Mouse (Mus musculus) kidney, adult 11 months (tissue): ENCODE measurements around the gene Tubb4b.

Experiments used
- DNase-seq: peaks from one replicate; pipeline ENCODE4 v3.0.0; 2022

The Tubb4b gene

GRCm38 (mm10) chr2:25243342-25243741 is 18.8 kb upstream of the Tubb4b start:
- DNase-seq, result no peak

GRCm38 (mm10) chr2:25242101-25242506 is 17.6 kb upstream of the Tubb4b start, which contains the start of the genes Rnf208 and Cysrt1:
Gene Rnf208 (plus strand): TSS chr2:25242255.
Gene Cysrt1 (minus strand): TSS chr2:25242452.
- no peak for DNase-seq

GRCm38 (mm10) chr2:25241438-25241775 is 16.9 kb upstream of the Tubb4b start:
- DNase-seq, result no peak

- peak; percentile 88 for DNase-seq
Measured at GRCm38 (mm10) chr2:25240723-25241437, 16.4 kb upstream of the Tubb4b start.

- no peak for DNase-seq
Measured at GRCm38 (mm10) chr2:25240310-25240709, 15.8 kb upstream of the Tubb4b start.

GRCm38 (mm10) chr2:25239766-25240165 is 15.3 kb upstream of the Tubb4b start:
- no peak for DNase-seq

GRCm38 (mm10) chr2:25238106-25238505 is 13.6 kb upstream of the Tubb4b start:
- no peak for DNase-seq

GRCm38 (mm10) chr2:25237522-25237921 is 13.0 kb upstream of the Tubb4b start:
- peak; percentile 72 for DNase-seq

GRCm38 (mm10) chr2:25236614-25237013 is 12.1 kb upstream of the Tubb4b start, which contains the start of gene Rnf224:
Gene Rnf224 (minus strand): TSS chr2:25236787.
- no peak for DNase-seq

GRCm38 (mm10) chr2:25234551-25235220 is 10.2 kb upstream of the Tubb4b start:
- peak; percentile 78 for DNase-seq

- peak; percentile 63 for DNase-seq
Measured at GRCm38 (mm10) chr2:25234050-25234449, 9.5 kb upstream of the Tubb4b start, which contains the start of gene Slc34a3. Gene Slc34a3 (minus strand): TSS chr2:25234364.

- DNase-seq, result no peak
Measured at GRCm38 (mm10) chr2:25233421-25233820, 8.9 kb upstream of the Tubb4b start.

GRCm38 (mm10) chr2:25231038-25231437 is 6.5 kb upstream of the Tubb4b start:
- no peak for DNase-seq

GRCm38 (mm10) chr2:25230581-25230980 is 6.1 kb upstream of the Tubb4b start:
- DNase-seq, result no peak

- no peak for DNase-seq
Measured at GRCm38 (mm10) chr2:25229582-25229981, 5.1 kb upstream of the Tubb4b start.

GRCm38 (mm10) chr2:25228995-25229530 is 4.6 kb upstream of the Tubb4b start:
- no peak for DNase-seq

- peak; percentile 94 for DNase-seq
Measured at GRCm38 (mm10) chr2:25228431-25228889, 4.0 kb upstream of the Tubb4b start.

GRCm38 (mm10) chr2:25227406-25227805 is 2.9 kb upstream of the Tubb4b start:
- DNase-seq, result no peak

- no peak for DNase-seq
Measured at GRCm38 (mm10) chr2:25226864-25227263, 2.4 kb upstream of the Tubb4b start.

GRCm38 (mm10) chr2:25225811-25226379 is 1.4 kb upstream of the Tubb4b start:
- no peak for DNase-seq

- DNase-seq, result peak; percentile 100
Measured at GRCm38 (mm10) chr2:25224766-25225752, 557 bp upstream of the Tubb4b start.
